Mouse (Mus musculus) cerebellum, adult 2 months (tissue): ENCODE results near the gene Kdelr1. TPM values are rescaled to one million over a fixed set of nuclear protein-coding genes. Genes with fewer than 3 reads are reported as not detected.
"Not testable (repeated sequence)": the region's sequence is repeated elsewhere in the genome, so short reads cannot be mapped to it uniquely, and the experiment has no call there.

Experiments used
- DNase-seq, 2 experiments: peaks; one replicate each; pipeline ENCODE4 v3.0.0; 2021
- H3K27ac ChIP-seq: fragments of 200-500 bp; 2 replicates; pipeline ENCODE4 v1.5.1; 2012; ENCODE audit warnings: low read length, control low read depth, inconsistent platforms; ENCODE audit not compliant: insufficient read depth
- H3K27me3 ChIP-seq: fragments of 200-500 bp; 2 replicates; pipeline ENCODE4 v1.6.1; 2012; ENCODE audit warnings: inconsistent platforms, mild to moderate bottlenecking, low read length, moderate library complexity; ENCODE audit not compliant: control insufficient read depth, insufficient read depth
- H3K4me1 ChIP-seq: fragments of 200-500 bp; 2 replicates; pipeline ENCODE4 v1.6.1; 2011; ENCODE audit warnings: low read length; ENCODE audit not compliant: control insufficient read depth, insufficient read depth
- H3K4me3 ChIP-seq: fragments of 200-500 bp; replicated peaks from 2 replicates; pipeline ENCODE3; 2011; ENCODE audit warnings: mild to moderate bottlenecking, low read depth, low read length, control low read depth; ENCODE audit not compliant: insufficient read depth
- CTCF ChIP-seq: fragments of 200-500 bp; IDR thresholded peaks from 2 replicates; pipeline ENCODE4 v1.5.1; 2011; ENCODE audit warnings: low read depth, mild to moderate bottlenecking, control low read depth, low read length, moderate library complexity, borderline replicate concordance; ENCODE audit not compliant: insufficient read depth
- POLR2A ChIP-seq: fragments of 200-500 bp; IDR thresholded peaks from 2 replicates; pipeline ENCODE4 v1.6.1; 2011; ENCODE audit warnings: low read length, control low read depth, borderline replicate concordance; ENCODE audit not compliant: insufficient read depth
- WGBS: fragments of 180-500 bp; shearing (Covaris S2); methylation state at CpG from one replicate; pipeline ENCODE4 v1.1.7; 2018; 5-methylcytosine and 5-hydroxymethylcytosine counted together
- polyA plus RNA-seq: library from polyadenylated mRNA; depleted of rRNA; stranded (reverse); fragments of >200 nt; gene quantifications from 2 replicates; pipeline ENCODE4 v1.2.3, GENCODE M21; 2012

Kdelr1 gene
- polyA plus RNA-seq, 1 experiment = 99.9 TPM

GRCm38 (mm10) chr7:45880531-45880930 is 8.0 kb downstream of the Kdelr1 start:
- TF ChIP-seq POLR2A (no peak), CTCF (no peak)

GRCm38 (mm10) chr7:45881011-45881410 is 8.4 kb downstream of the Kdelr1 start:
- H3K27ac ChIP-seq = no peak overlapping the region
- WGBS = 94% methylated on average over 2 of the region's 2 CpGs
- no peak for DNase-seq
- H3K27me3 ChIP-seq = no peaks in the 10 kb centered on the region
- no peak overlapping the region for H3K4me3 ChIP-seq
- TF ChIP-seq POLR2A (no peak), CTCF (no peak)
- no peaks in the 10 kb centered on the region for H3K4me1 ChIP-seq

More at GRCm38 (mm10) chr7:45880531-45880930, 8.0 kb downstream of the Kdelr1 start:
- DNase-seq = no peak
- WGBS = 97% methylated on average over 4 of the region's 4 CpGs
- Histone ChIP-seq H3K27ac (no peak overlapping the region), H3K27me3 (no peaks in the 10 kb centered on the region), H3K4me1 (no peaks in the 10 kb centered on the region), H3K4me3 (no peak overlapping the region)

- no peak for DNase-seq
- Histone ChIP-seq H3K4me3 (no peak overlapping the region), H3K27ac (no peak overlapping the region), H3K27me3 (no peaks in the 10 kb centered on the region), H3K4me1 (0 out of 2 replicates have a peak, but pooled peaks cover 6% of the 10 kb centered on the region)
- 19% methylated on average over 3 of the region's 3 CpGs for WGBS
- TF ChIP-seq CTCF = no peak
- no peak for TF ChIP-seq POLR2A
These were observed 14.7 kb downstream of the Kdelr1 start for GRCm38 (mm10) chr7:45887246-45887645.

- no peak overlapping the region for H3K27ac ChIP-seq
These were observed 20.1 kb downstream of the Kdelr1 start for GRCm38 (mm10) chr7:45892651-45893050.

GRCm38 (mm10) chr7:45895931-45896516 is 23.5 kb downstream of the Kdelr1 start:
- peak in 1 of 2 experiments; percentile 19 for DNase-seq
- H3K27me3 ChIP-seq = no peaks in the 10 kb centered on the region
- H3K4me1 ChIP-seq = no peaks in the 10 kb centered on the region
- H3K4me3 ChIP-seq = no peak overlapping the region
- TF ChIP-seq CTCF (no peak), POLR2A (no peak)
- 74% methylated on average over 6 of the region's 6 CpGs for WGBS
- no peak overlapping the region for H3K27ac ChIP-seq

More at GRCm38 (mm10) chr7:45892651-45893050, 20.1 kb downstream of the Kdelr1 start:
- no peak overlapping the region for H3K4me3 ChIP-seq
- DNase-seq = no peak
- WGBS = 26% methylated on average over 2 of the region's 2 CpGs
- H3K27me3 ChIP-seq = no peaks in the 10 kb centered on the region
- no peak for TF ChIP-seq CTCF
- no peak for TF ChIP-seq POLR2A
- 0 out of 2 replicates have a peak, but pooled peaks cover 6% of the 10 kb centered on the region for H3K4me1 ChIP-seq

- under 1% methylated on average over 40 of the region's 40 CpGs for WGBS
- Histone ChIP-seq H3K27ac (peak within 1 kb of the TSS; percentile 80), H3K4me1 (no peaks in the 10 kb centered on the region)
These were observed 24.1 kb downstream of the Kdelr1 start, which contains the start of the genes Syngr4 and Tmem143 for GRCm38 (mm10) chr7:45896517-45897257. Syngr4 (minus strand) TSS chr7:45896714. Tmem143 (plus strand) TSS chr7:45896941.

GRCm38 (mm10) chr7:45897258-45897757 is 24.7 kb downstream of the Kdelr1 start:
- Histone ChIP-seq H3K4me1 (no peaks in the 10 kb centered on the region), H3K27ac (peak overlapping the region; percentile 80), H3K4me3 (peak overlapping the region; percentile 87), H3K27me3 (no peaks in the 10 kb centered on the region)
- peak; percentile 73 to 78 for DNase-seq
- 0 out of 2 replicates have a peak, but pooled peaks have one; percentile 29 for TF ChIP-seq POLR2A
- TF ChIP-seq CTCF = no peak
- WGBS = under 1% methylated on average over 19 of the region's 19 CpGs

More at GRCm38 (mm10) chr7:45896517-45897257, 24.1 kb downstream of the Kdelr1 start, which contains the start of the genes Syngr4 and Tmem143:
- DNase-seq = peak; percentile 97 to 99
- TF ChIP-seq POLR2A (peak; percentile 97), CTCF (no peak)
- peak within 1 kb of the TSS; percentile 87 for H3K4me3 ChIP-seq
- no peaks in the 10 kb centered on the region for H3K27me3 ChIP-seq

- not testable (repeated sequence) for H3K4me1 ChIP-seq, H3K4me3 ChIP-seq, H3K27ac ChIP-seq, H3K27me3 ChIP-seq
- peak in 1 of 2 experiments; percentile 41 for DNase-seq
- WGBS = 47% methylated on average over 4 of the region's 4 CpGs
These were observed 25.6 kb downstream of the Kdelr1 start for GRCm38 (mm10) chr7:45898125-45898524.
